20 mouse cellular contexts compared by ENCODE assay signal in genomic region chr3:115821627-115822026, GRCm38 (mm10).
"Had no signal": no experiment of that assay in that cellular context is flagged by ENCODE, and none has a peak within 500 bp of the region (broad histone marks: within the 10 kb centered on the region; RNA-seq: fewer than 3 reads in every experiment).

No protein-coding gene starts in this region.

- DNase-seq: kidney, adult 2 months; kidney, postnatal 25 days; layer of hippocampus, adult 9-11 months; liver; lung, adult 18-20 months; lung, postnatal 10 days; lung, postnatal 36 days; right cerebral cortex, postnatal 25 days; spleen, adult 18-20 months; thymus, postnatal 36 days had no signal

- H3K4me1 ChIP-seq: limb, embryonic 13.5 days; midbrain, embryonic 12.5 days; midbrain, embryonic 15.5 days; stomach, embryonic 15.5 days had no signal

- H3K36me3 ChIP-seq: limb, embryonic 10.5 days; limb, embryonic 13.5 days; liver, embryonic 12.5 days; liver, embryonic 15.5 days; lung, embryonic 15.5 days; midbrain, embryonic 12.5 days; midbrain, embryonic 15.5 days; stomach, embryonic 15.5 days had no signal

- ATAC-seq: liver, embryonic 12.5 days; midbrain, embryonic 15.5 days had no signal

- H3K27ac ChIP-seq: kidney, postnatal 0 days; limb, embryonic 10.5 days; limb, embryonic 13.5 days; liver, embryonic 12.5 days; liver, embryonic 15.5 days; lung, embryonic 15.5 days; midbrain, embryonic 12.5 days; midbrain, embryonic 15.5 days; stomach, embryonic 15.5 days had no signal

- H3K9ac ChIP-seq: limb, embryonic 13.5 days; liver, embryonic 12.5 days; liver, embryonic 15.5 days; lung, embryonic 15.5 days; midbrain, embryonic 12.5 days; midbrain, embryonic 15.5 days; stomach, embryonic 15.5 days had no signal

- H3K27me3 ChIP-seq: limb, embryonic 13.5 days; liver, embryonic 12.5 days; liver, embryonic 15.5 days; lung, embryonic 15.5 days; midbrain, embryonic 12.5 days; midbrain, embryonic 15.5 days; stomach, embryonic 15.5 days had no signal

- H3K9me3 ChIP-seq: limb, embryonic 10.5 days; limb, embryonic 13.5 days; liver, embryonic 12.5 days; liver, embryonic 15.5 days; lung, embryonic 15.5 days; midbrain, embryonic 12.5 days; midbrain, embryonic 15.5 days; stomach, embryonic 15.5 days had no signal

- H3K4me2 ChIP-seq: limb, embryonic 13.5 days; liver, embryonic 12.5 days; liver, embryonic 15.5 days; lung, embryonic 15.5 days; midbrain, embryonic 12.5 days; midbrain, embryonic 15.5 days; stomach, embryonic 15.5 days had no signal

- H3K4me3 ChIP-seq: layer of hippocampus, adult 2 months; limb, embryonic 10.5 days; limb, embryonic 13.5 days; liver, embryonic 12.5 days; liver, embryonic 15.5 days; lung, embryonic 15.5 days; midbrain, embryonic 12.5 days; midbrain, embryonic 15.5 days; stomach, embryonic 15.5 days had no signal
